Mouse (Mus musculus) retina, postnatal 7 days (tissue): ENCODE data around the gene Lrch4.
"Not testable (repeated sequence)": the region's sequence is repeated elsewhere in the genome, so short reads cannot be mapped to it uniquely, and the experiment has no call there.

Experiments
- DNase-seq: peaks from one replicate; pipeline ENCODE4 v3.0.0-alpha.2; 2012; ENCODE audit warnings: low read depth, low spot score

Gene Lrch4

GRCm38 (mm10) chr5:137613076-137613475 lies 15.8 kb upstream of the Lrch4 start:
- no peak for DNase-seq

GRCm38 (mm10) chr5:137613550-137613949 lies 15.4 kb upstream of the Lrch4 start, which contains the start of gene Pcolce:
Gene Pcolce, minus strand, starts transcription at chr5:137613784.
- no peak for DNase-seq

- DNase-seq, result not testable (repeated sequence)
Observed at GRCm38 (mm10) chr5:137614921-137615320, 14.0 kb upstream of the Lrch4 start.

- DNase-seq, result no peak
Observed at GRCm38 (mm10) chr5:137615347-137615746, 13.6 kb upstream of the Lrch4 start.

- no peak for DNase-seq
Observed at GRCm38 (mm10) chr5:137623937-137624530, 4.9 kb upstream of the Lrch4 start.

- no peak for DNase-seq
Observed at GRCm38 (mm10) chr5:137627991-137628390, 930 bp upstream of the Lrch4 start.

- no peak for DNase-seq
Observed at GRCm38 (mm10) chr5:137629306-137629721, 393 bp downstream of the Lrch4 start.

- no peak for DNase-seq
Observed at GRCm38 (mm10) chr5:137629906-137630545, 1.1 kb downstream of the Lrch4 start.

GRCm38 (mm10) chr5:137630602-137631001 lies 1.7 kb downstream of the Lrch4 start:
- DNase-seq, result no peak

- DNase-seq, result no peak
Observed at GRCm38 (mm10) chr5:137631171-137631570, 2.2 kb downstream of the Lrch4 start.

- no peak for DNase-seq
Observed at GRCm38 (mm10) chr5:137631591-137631990, 2.7 kb downstream of the Lrch4 start.

GRCm38 (mm10) chr5:137633397-137634084 lies 4.6 kb downstream of the Lrch4 start:
- no peak for DNase-seq

GRCm38 (mm10) chr5:137639472-137639871 lies 10.6 kb downstream of the Lrch4 start:
- DNase-seq, result no peak

- DNase-seq, result no peak
Observed at GRCm38 (mm10) chr5:137641054-137641453, 12.1 kb downstream of the Lrch4 start, which contains the start of gene Sap25. Gene Sap25, plus strand, starts transcription at chr5:137641334.

GRCm38 (mm10) chr5:137642886-137643285 lies 14.0 kb downstream of the Lrch4 start:
- no peak for DNase-seq

- no peak for DNase-seq
Observed at GRCm38 (mm10) chr5:137644484-137644883, 15.6 kb downstream of the Lrch4 start.

GRCm38 (mm10) chr5:137645091-137645651 lies 16.2 kb downstream of the Lrch4 start:
- no peak for DNase-seq

GRCm38 (mm10) chr5:137645652-137646091 lies 16.8 kb downstream of the Lrch4 start, which contains the start of gene Irs3:
Gene Irs3, minus strand, starts transcription at chr5:137645714.
- no peak for DNase-seq

GRCm38 (mm10) chr5:137647827-137648601 lies 19.1 kb downstream of the Lrch4 start:
- DNase-seq, result no peak

- DNase-seq, result no peak
Observed at GRCm38 (mm10) chr5:137649251-137649650, 20.3 kb downstream of the Lrch4 start.
